Mouse (Mus musculus) midbrain, embryonic 13.5 days (tissue): ENCODE results near the gene Brap. TPM values are rescaled to one million over a fixed set of nuclear protein-coding genes. Genes with fewer than 3 reads are reported as not detected.
"Not testable (repeated sequence)": the region's sequence is repeated elsewhere in the genome, so short reads cannot be mapped to it uniquely, and the experiment has no call there.

Source experiments
- ATAC-seq: fragments of 200-750 bp; cut with Nextera tagmentation; 2 replicates; pipeline ENCODE4 v1.8.0; 2017; ENCODE audit warnings: mild to moderate bottlenecking, moderate TSS enrichment, moderate library complexity
- H3K27ac ChIP-seq: fragments of 300-500 bp; sonication (generic); 2 replicates; pipeline ENCODE4 v1.5.1; 2015; ENCODE audit warnings: inconsistent platforms, mild to moderate bottlenecking, moderate library complexity
- H3K27me3 ChIP-seq: fragments of 300-500 bp; sonication (generic); 2 replicates; pipeline ENCODE4 v1.6.1; 2015; ENCODE audit warnings: mild to moderate bottlenecking, inconsistent platforms
- H3K36me3 ChIP-seq: fragments of 300-500 bp; sonication (generic); 2 replicates; pipeline ENCODE4 v1.6.1; 2015; ENCODE audit warnings: mild to moderate bottlenecking, inconsistent platforms
- H3K4me1 ChIP-seq: fragments of 300-500 bp; sonication (generic); replicated peaks from 2 replicates; pipeline ENCODE4 v1.6.1; 2015; ENCODE audit warnings: inconsistent platforms
- H3K4me2 ChIP-seq: fragments of 300-500 bp; sonication (generic); replicated peaks from 2 replicates; pipeline ENCODE4 v1.6.1; 2015; ENCODE audit warnings: moderate library complexity, mild to moderate bottlenecking, inconsistent platforms
- H3K4me3 ChIP-seq: fragments of 300-500 bp; sonication (generic); replicated peaks from 2 replicates; pipeline ENCODE4 v1.5.1; 2015; ENCODE audit warnings: mild to moderate bottlenecking, inconsistent platforms
- H3K9ac ChIP-seq: fragments of 300-500 bp; sonication (generic); replicated peaks from 2 replicates; pipeline ENCODE4 v1.6.1; 2015; ENCODE audit warnings: mild to moderate bottlenecking, inconsistent platforms
- H3K9me3 ChIP-seq: fragments of 300-500 bp; sonication (generic); 2 replicates; pipeline ENCODE4 v1.6.1; 2016; ENCODE audit warnings: mild to moderate bottlenecking, inconsistent platforms
- WGBS: fragments of 180-500 bp; shearing (Covaris S2); methylation state at CpG from one replicate; pipeline ENCODE4 v1.1.7; 2015; 5-methylcytosine and 5-hydroxymethylcytosine counted together
- polyA plus RNA-seq: library from polyadenylated mRNA; unstranded; fragments of >200 nt; fragmentation: Nextera tagmentation; extraction: Ambion mirVana; gene quantifications from 2 replicates; pipeline ENCODE4 v1.2.1, GENCODE M21; 2015

Gene Brap
- polyA plus RNA-seq, 1 experiment from 2014 or later = 42.7 TPM

- Histone ChIP-seq H3K9ac (no peak overlapping the region), H3K27ac (no peak overlapping the region), H3K4me3 (no peak overlapping the region), H3K9me3 (no peaks in the 10 kb centered on the region), H3K27me3 (no peaks in the 10 kb centered on the region), H3K4me1 (no peaks in the 10 kb centered on the region), H3K36me3 (peaks cover 70% of the 10 kb centered on the region), H3K4me2 (no peak overlapping the region)
- 93% methylated on average over 6 of the region's 6 CpGs for WGBS
- ATAC-seq = no peak
Measured at GRCm38 (mm10) chr5:121685495-121685894, 25.1 kb downstream of the Brap start.

GRCm38 (mm10) chr5:121686113-121686898 lies 25.9 kb downstream of the Brap start:
- no peak for ATAC-seq
- Histone ChIP-seq H3K9ac (no peak overlapping the region), H3K4me2 (no peak overlapping the region), H3K4me1 (no peaks in the 10 kb centered on the region), H3K9me3 (no peaks in the 10 kb centered on the region), H3K27ac (no peak overlapping the region), H3K4me3 (no peak overlapping the region), H3K36me3 (peaks cover 62% of the 10 kb centered on the region), H3K27me3 (no peaks in the 10 kb centered on the region)
- WGBS = 87% methylated on average over 15 of the region's 15 CpGs

DNA sequence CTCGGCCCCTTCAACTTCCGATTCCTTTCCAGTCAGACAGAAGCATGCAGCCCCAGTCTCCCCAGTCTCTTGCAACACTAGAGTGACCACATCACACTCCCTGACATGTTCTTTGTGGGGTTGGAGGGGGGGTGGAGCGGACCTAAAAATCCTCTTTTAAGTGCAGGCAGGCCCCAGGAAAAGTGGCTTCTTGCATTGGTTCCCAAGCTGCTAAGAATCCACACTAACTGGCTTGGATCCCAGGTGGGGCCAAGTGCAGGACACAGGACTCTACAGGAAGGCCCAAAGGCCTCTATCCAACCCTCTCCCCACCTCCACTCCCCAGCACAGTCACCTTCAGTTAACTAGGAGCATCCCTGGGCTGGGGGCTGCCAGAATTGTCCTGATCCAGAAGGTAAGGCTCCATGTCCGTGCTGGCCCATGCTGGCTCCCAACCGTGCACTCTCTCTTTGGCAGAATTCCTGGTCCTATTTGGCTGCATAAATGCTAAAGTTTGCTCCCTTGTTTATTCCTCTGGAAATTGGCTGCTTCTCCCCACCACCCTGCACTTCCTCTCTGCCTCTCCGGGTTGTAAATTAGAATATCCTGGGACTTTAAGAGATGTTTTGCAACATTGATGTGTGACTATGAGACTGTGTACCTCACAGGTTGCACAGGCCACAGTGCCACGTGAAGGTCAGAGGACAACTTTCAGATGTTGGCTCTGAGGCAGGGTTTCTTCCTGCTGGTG lies 30.3 kb downstream of the Brap start:
- ATAC-seq = no peak
- Histone ChIP-seq H3K9me3 (no peaks in the 10 kb centered on the region), H3K4me3 (no peak overlapping the region), H3K36me3 (peaks cover 19% of the 10 kb centered on the region), H3K27ac (no peak overlapping the region), H3K27me3 (no peaks in the 10 kb centered on the region), H3K4me1 (no peaks in the 10 kb centered on the region), H3K4me2 (no peak overlapping the region), H3K9ac (no peak overlapping the region)
- 85% methylated on average over 7 of the region's 7 CpGs for WGBS

DNA sequence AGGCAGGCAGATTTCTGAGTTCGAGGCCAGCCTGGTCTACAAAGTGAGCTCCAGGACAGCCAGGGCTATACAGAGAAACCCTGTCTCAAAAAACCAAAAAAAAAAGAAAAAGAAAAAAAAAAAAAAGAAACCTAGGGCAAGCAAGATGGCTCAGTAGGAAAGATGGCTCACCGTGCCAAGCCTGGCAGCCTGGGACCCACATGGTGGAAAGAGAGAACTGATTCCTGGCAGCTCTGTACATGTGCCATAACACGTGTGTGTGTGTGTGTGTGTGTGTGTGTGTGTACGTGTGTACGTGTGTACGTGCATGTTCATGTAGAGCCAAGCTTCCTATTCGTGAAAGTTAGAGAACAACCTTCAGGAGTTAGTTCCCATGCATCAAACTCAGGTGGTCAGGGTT lies 31.1 kb downstream of the Brap start:
- 91% methylated on average over 7 of the region's 7 CpGs for WGBS
- not testable (repeated sequence) for H3K27ac ChIP-seq, H3K4me3 ChIP-seq

GRCm38 (mm10) chr5:121692897-121693296 lies 32.5 kb downstream of the Brap start:
- Histone ChIP-seq H3K4me1 (no peaks in the 10 kb centered on the region), H3K9ac (no peak overlapping the region), H3K27ac (no peak overlapping the region), H3K36me3 (no peaks in the 10 kb centered on the region), H3K27me3 (no peaks in the 10 kb centered on the region), H3K4me2 (no peak overlapping the region), H3K9me3 (no peaks in the 10 kb centered on the region), H3K4me3 (no peak overlapping the region)
- no peak for ATAC-seq
- 79% methylated on average over 4 of the region's 4 CpGs for WGBS

More for the DNA sequence above, 31.1 kb downstream of the Brap start:
- H3K36me3 ChIP-seq = peaks cover 11% of the 10 kb centered on the region
- not testable (repeated sequence) for H3K9ac ChIP-seq, H3K9me3 ChIP-seq, H3K4me2 ChIP-seq, ATAC-seq, H3K27me3 ChIP-seq, H3K4me1 ChIP-seq

GRCm38 (mm10) chr5:121696761-121697160 lies 36.4 kb downstream of the Brap start:
- Histone ChIP-seq H3K4me3 (no peak overlapping the region), H3K9me3 (no peaks in the 10 kb centered on the region), H3K9ac (no peak overlapping the region), H3K36me3 (no peaks in the 10 kb centered on the region), H3K4me2 (no peak overlapping the region), H3K4me1 (no peaks in the 10 kb centered on the region), H3K27ac (no peak overlapping the region), H3K27me3 (no peaks in the 10 kb centered on the region)
- 48% methylated on average over 6 of the region's 6 CpGs for WGBS
- ATAC-seq = no peak

- H3K4me1 ChIP-seq = peaks cover 7% of the 10 kb centered on the region
- H3K4me2 ChIP-seq = no peak overlapping the region
- H3K4me3 ChIP-seq = no peak overlapping the region
- no peak overlapping the region for H3K9ac ChIP-seq
- no peaks in the 10 kb centered on the region for H3K36me3 ChIP-seq
- no peak for ATAC-seq
- H3K27ac ChIP-seq = no peak overlapping the region
- no peaks in the 10 kb centered on the region for H3K9me3 ChIP-seq
- no peaks in the 10 kb centered on the region for H3K27me3 ChIP-seq
- WGBS = 51% methylated on average over 5 of the region's 5 CpGs
Measured at GRCm38 (mm10) chr5:121699891-121700290, 39.5 kb downstream of the Brap start.

GRCm38 (mm10) chr5:121700496-121700895 lies 40.1 kb downstream of the Brap start:
- 31% methylated on average over 11 of the region's 11 CpGs for WGBS
- Histone ChIP-seq H3K4me1 (peaks cover 10% of the 10 kb centered on the region), H3K9ac (no peak overlapping the region), H3K36me3 (no peaks in the 10 kb centered on the region), H3K9me3 (no peaks in the 10 kb centered on the region), H3K4me3 (no peak overlapping the region), H3K4me2 (no peak overlapping the region), H3K27ac (no peak overlapping the region), H3K27me3 (no peaks in the 10 kb centered on the region)
- no peak for ATAC-seq

DNA sequence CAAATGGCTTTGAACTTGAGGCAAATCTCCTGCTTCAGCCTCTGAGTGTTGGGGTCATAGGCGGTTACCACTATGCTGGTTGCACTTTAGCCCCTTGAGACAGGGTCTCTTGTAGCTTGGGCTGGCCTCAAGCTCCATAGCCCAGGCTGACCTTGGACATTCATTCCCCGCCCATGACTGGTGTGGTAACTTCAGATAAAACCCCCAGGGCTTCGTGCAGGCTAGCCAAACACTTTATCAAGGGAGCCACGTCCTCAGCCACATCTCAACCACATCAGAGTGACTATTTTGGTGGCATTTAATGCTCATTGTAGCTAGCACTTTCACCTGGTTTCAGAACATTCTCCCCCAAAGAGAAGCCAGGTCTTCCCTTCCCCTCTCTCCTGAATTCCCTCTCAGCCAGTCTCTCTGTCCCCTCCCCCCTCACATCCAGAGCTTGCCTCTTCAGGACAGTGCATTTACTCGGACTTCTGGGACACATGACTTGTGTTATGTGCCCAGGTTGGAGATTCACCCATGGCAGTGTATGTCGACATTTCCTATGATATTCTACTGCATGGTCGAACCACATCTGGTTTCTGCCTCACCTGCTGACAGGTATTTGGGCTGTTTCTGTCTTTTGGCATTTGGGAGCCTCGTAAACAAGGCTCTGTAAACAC lies 40.9 kb downstream of the Brap start:
- no peak for ATAC-seq

GRCm38 (mm10) chr5:121703341-121703740 lies 43.0 kb downstream of the Brap start:
- no peak overlapping the region for H3K9ac ChIP-seq
- no peak overlapping the region for H3K4me3 ChIP-seq
- H3K36me3 ChIP-seq = no peaks in the 10 kb centered on the region
- no peak overlapping the region for H3K27ac ChIP-seq
- H3K4me2 ChIP-seq = no peak overlapping the region
- H3K9me3 ChIP-seq = no peaks in the 10 kb centered on the region
- no peaks in the 10 kb centered on the region for H3K27me3 ChIP-seq
- peaks cover 10% of the 10 kb centered on the region for H3K4me1 ChIP-seq
- WGBS = 59% methylated on average over 1 of the region's 1 CpGs
- ATAC-seq = no peak

More for the DNA sequence above, 40.9 kb downstream of the Brap start:
- H3K9me3 ChIP-seq = no peaks in the 10 kb centered on the region
- WGBS = 67% methylated on average over 8 of the region's 8 CpGs
- H3K4me3 ChIP-seq = no peak overlapping the region
- peaks cover 10% of the 10 kb centered on the region for H3K4me1 ChIP-seq
- H3K4me2 ChIP-seq = no peak overlapping the region
- H3K27ac ChIP-seq = no peak overlapping the region
- H3K27me3 ChIP-seq = no peaks in the 10 kb centered on the region
- no peak overlapping the region for H3K9ac ChIP-seq
- no peaks in the 10 kb centered on the region for H3K36me3 ChIP-seq

- Histone ChIP-seq H3K27me3 (no peaks in the 10 kb centered on the region), H3K9me3 (no peaks in the 10 kb centered on the region), H3K4me2 (peak overlapping the region; percentile 47), H3K4me1 (peaks cover 10% of the 10 kb centered on the region), H3K4me3 (peak overlapping the region; percentile 21; the same call in 1 of the 2 replicates), H3K27ac (no peak overlapping the region), H3K36me3 (no peaks in the 10 kb centered on the region), H3K9ac (peak overlapping the region; percentile 33; the same call in 1 of the 2 replicates)
- WGBS = 7% methylated on average over 20 of the region's 20 CpGs
- ATAC-seq = no peak
Measured at GRCm38 (mm10) chr5:121704512-121705248, 44.3 kb downstream of the Brap start.
